Mouse (Mus musculus): Measurements from ENCODE around the gene Fibcd1.
A peak's percentile ranks its signal among the peaks of the same experiment; 100 is the strongest.

Fibcd1 gene

DNA sequence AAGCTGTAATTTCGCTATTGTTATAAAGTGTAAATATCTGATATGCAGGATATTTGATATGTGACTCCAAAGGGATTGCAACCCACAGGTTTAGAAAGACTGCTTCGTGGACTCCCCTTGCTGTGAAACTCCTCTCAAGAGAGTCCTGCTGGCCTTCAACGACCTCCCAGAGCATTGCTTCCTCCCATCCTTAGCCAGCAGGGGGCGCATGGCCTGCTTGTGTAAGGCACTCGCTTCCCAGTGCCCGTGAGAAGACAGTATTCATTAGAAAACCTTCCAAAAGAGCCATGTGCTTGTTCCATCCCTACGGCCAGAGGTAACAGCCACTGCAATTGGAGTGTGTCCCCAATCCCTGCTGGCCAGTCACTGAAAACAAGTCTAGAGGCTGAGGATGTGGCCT is 58.8 kb downstream of the Fibcd1 start:
- Histone ChIP-seq H3K36me3 (ENCODE audit: control insufficient read depth, insufficient read depth, low read length, poor library complexity, severe bottlenecking) (peaks cover 6% of the 10 kb centered on the region), H3K27me3 (ENCODE audit: control insufficient read depth, insufficient read depth, low read length, poor library complexity, severe bottlenecking) (no peaks in the 10 kb centered on the region)
- DNase-seq (ENCODE audit: low read depth, low spot score), result peak; percentile 83

DNA sequence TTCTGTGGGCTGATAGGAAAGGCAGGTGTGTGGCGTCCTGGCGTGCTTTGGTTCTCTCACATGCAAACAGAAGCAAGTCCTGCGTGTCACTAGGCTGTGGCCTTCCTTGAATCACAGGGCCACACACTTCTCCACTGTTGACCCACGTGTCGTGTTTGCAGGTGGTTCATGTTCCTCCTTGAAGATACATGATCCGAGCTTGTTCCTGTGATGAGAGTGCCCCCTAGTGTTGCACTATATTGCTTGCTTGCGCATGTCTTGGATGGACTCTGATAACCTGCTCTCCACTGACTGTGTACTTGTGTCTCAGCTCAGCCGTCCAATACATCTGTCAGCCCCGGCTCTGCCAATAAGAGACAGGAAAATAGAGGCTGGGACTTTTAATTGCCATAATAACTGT is 60.7 kb downstream of the Fibcd1 start:
- Histone ChIP-seq H3K36me3 (ENCODE audit: control insufficient read depth, insufficient read depth, low read length, poor library complexity, severe bottlenecking) (peaks cover 3% of the 10 kb centered on the region), H3K27me3 (ENCODE audit: control insufficient read depth, insufficient read depth, low read length, poor library complexity, severe bottlenecking) (no peaks in the 10 kb centered on the region)
- peak; percentile 93 for DNase-seq (ENCODE audit: low read depth, low spot score)

DNA sequence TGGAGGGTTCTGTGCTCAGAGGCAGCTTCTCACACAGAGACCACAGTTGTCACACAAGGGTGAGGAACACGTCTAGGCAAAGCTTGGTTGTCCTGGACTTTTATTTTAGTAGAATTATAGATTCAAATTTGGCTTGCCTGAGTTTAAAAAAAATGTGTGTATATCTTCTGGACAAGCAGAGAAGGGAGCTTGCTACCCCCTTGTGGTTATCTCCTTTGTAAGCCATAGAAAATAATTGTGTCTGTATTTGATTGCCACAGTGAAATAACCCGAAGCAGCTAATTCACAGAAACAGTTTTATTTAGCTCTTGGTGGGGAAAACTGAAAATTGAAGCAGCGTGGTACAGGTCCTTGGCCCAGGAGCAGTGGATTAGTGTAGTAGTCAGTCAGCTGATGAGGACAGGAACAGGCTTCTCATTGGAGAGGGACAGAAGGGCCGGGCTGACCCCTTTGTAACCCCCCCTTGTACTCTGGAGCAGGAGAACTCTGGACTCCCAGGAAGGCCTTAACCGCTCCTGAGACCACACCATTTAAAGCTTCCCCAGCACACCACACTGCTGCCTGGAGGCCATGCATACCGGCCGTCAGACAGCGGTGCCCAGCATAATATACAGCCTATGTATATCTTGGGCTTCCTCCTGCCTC is 62.7 kb downstream of the Fibcd1 start:
- no peak for DNase-seq (ENCODE audit: low read depth, low spot score)
- Histone ChIP-seq H3K36me3 (ENCODE audit: control insufficient read depth, insufficient read depth, low read length, poor library complexity, severe bottlenecking) (peaks cover 6% of the 10 kb centered on the region), H3K27me3 (ENCODE audit: control insufficient read depth, insufficient read depth, low read length, poor library complexity, severe bottlenecking) (no peaks in the 10 kb centered on the region)

DNA sequence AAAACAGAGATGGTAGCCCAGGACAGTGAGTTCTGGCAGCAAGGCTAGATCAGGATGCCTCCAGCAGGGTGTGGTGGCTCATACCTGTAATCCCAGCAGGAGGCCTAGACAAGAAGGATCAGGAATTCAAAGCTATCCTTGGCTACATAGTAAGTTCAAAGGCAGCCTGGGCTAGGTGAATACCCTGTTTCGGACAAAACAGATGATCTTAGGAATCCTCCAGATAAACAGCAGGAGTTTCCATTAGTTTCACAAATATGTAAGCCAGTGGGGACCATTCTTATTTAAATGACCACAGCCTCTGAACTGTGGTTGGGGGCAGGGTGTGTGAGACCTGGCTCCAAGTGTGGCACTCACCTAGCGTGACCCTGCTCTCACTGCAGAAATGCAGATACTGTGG is 66.5 kb downstream of the Fibcd1 start:
- no peaks in the 10 kb centered on the region for H3K27me3 ChIP-seq (ENCODE audit: control insufficient read depth, insufficient read depth, low read length, poor library complexity, severe bottlenecking)
- DNase-seq (ENCODE audit: low read depth, low spot score), result no peak
- peaks cover 6% of the 10 kb centered on the region for H3K36me3 ChIP-seq (ENCODE audit: control insufficient read depth, insufficient read depth, low read length, poor library complexity, severe bottlenecking)

DNA sequence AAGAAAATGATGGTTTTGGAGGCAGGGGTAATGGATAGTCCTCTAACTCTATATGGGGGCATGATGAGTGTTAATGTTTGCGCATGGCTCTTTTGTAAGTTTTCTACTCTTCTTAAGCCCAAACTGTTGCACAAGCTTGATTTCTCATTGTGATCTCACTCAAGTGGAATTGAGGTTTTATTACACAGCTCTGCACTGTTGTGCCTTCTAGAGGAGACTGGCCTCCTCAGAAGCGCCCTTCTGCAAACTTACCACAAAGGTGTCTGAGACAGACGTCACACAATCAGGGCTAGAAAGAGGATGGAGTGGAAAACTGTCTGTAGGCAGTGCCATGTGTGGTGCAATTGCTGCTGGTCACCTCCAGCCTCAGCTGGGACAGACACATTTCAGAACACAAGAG is 69.3 kb downstream of the Fibcd1 start:
- no peak for DNase-seq (ENCODE audit: low read depth, low spot score)
- peaks cover 6% of the 10 kb centered on the region for H3K36me3 ChIP-seq (ENCODE audit: control insufficient read depth, insufficient read depth, low read length, poor library complexity, severe bottlenecking)
- H3K27me3 ChIP-seq (ENCODE audit: control insufficient read depth, insufficient read depth, low read length, poor library complexity, severe bottlenecking), result no peaks in the 10 kb centered on the region

DNA sequence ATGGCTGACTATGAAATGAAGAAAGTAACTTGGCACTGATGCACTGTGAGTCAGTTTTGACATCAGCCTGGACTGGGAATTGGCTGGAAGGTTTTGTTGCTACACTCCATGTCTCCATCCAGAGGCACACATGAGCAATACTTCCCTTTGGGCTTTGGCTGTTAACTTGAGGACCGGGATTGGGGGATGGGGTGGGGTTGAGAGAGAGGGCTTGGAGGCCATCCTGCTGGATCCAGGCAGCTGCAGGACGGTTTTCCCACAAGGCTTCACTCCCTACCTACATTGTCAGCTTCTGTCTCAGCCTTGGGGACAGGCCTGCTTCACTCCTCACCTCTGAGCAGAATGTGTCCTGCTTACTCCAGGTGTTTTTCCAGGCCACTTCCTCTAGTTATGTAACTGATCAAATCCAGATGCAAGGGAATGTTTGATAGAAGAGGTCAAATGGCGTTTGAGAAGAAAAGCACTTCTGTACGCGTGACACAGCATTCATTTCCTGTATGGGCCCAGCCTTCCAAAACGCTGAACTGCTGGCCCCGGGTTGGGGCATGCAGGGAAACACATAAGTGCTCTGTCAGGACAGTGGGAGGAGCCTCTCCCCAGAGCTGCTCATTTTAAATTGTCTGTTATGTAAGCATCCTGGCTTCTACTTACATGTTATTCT is 74.9 kb downstream of the Fibcd1 start:
- no peaks in the 10 kb centered on the region; the same call in 1 of the 2 replicates for H3K27me3 ChIP-seq (ENCODE audit: control insufficient read depth, insufficient read depth, low read length, poor library complexity, severe bottlenecking)
- DNase-seq (ENCODE audit: low read depth, low spot score), result peak; percentile 59
- H3K36me3 ChIP-seq (ENCODE audit: control insufficient read depth, insufficient read depth, low read length, poor library complexity, severe bottlenecking), result no peaks in the 10 kb centered on the region

DNA sequence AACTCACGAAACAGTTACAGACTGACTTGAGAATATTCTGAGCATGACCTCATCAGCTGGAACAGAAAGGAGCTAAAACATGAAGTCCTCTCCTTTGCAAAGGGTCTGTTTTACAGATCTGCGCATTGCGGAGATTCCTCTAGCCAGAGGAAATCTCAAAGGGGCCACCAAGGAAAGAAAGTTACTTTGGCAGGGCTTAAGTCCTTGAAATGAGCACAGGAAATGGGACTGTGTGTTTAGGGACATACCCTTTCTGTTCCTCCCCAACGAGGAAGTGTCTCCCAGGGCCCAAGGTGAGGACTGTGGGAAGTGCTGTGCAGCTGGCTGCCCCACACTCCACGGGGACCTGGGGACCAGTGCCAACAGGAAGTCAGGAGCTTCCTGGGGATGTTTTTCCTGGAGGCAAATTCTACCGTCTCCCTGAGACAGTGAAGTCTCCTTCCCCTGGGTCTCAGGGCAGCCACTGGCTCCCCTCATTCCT is 76.1 kb downstream of the Fibcd1 start:
- H3K27me3 ChIP-seq (ENCODE audit: control insufficient read depth, insufficient read depth, low read length, poor library complexity, severe bottlenecking), result no peaks in the 10 kb centered on the region; the same call in 1 of the 2 replicates
- H3K36me3 ChIP-seq (ENCODE audit: control insufficient read depth, insufficient read depth, low read length, poor library complexity, severe bottlenecking), result no peaks in the 10 kb centered on the region
- no peak for DNase-seq (ENCODE audit: low read depth, low spot score)

DNA sequence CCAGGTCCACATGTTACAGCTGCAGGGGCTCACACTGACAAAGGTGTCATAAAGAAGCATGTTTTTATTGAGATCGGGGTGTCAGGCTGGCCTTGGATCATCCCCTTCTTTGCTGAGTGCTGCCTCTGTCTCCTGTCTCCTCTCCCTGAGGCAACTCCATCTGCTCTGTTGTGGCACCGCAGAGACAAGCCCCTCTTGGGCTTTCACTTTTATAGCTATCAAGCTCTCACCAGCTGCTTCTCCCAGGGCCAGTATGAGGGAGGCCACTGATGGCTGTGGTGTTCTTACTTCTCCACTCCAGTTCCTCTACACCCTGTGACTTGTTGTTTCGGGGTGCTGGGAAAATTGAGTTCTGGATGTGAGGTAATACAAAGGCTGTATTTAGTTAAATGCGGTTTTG is 76.7 kb downstream of the Fibcd1 start:
- no peaks in the 10 kb centered on the region; the same call in 1 of the 2 replicates for H3K27me3 ChIP-seq (ENCODE audit: control insufficient read depth, insufficient read depth, low read length, poor library complexity, severe bottlenecking)
- no peak for DNase-seq (ENCODE audit: low read depth, low spot score)
- no peaks in the 10 kb centered on the region for H3K36me3 ChIP-seq (ENCODE audit: control insufficient read depth, insufficient read depth, low read length, poor library complexity, severe bottlenecking)

DNA sequence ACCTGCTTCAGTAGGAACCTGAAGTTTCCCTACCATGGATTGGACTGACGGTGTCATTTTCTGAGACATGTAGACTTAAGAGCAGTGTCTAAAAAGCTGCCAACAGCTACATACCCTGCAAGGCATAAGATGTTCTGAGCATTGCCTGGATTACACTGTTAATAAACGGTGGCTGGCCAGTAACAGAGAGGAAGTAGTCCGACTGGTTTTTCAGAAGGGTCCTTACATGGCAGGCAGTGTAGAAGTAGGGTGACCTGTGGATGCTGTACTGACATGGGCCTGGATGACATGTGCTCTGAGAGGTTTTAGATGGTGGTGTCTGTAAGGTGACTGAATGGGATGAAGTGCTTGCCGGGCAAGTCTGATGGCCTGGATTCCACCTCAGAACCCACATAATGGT is 78.0 kb downstream of the Fibcd1 start:
- no peaks in the 10 kb centered on the region; the same call in 1 of the 2 replicates for H3K27me3 ChIP-seq (ENCODE audit: control insufficient read depth, insufficient read depth, low read length, poor library complexity, severe bottlenecking)
- DNase-seq (ENCODE audit: low read depth, low spot score), result no peak
- no peaks in the 10 kb centered on the region for H3K36me3 ChIP-seq (ENCODE audit: control insufficient read depth, insufficient read depth, low read length, poor library complexity, severe bottlenecking)

DNA sequence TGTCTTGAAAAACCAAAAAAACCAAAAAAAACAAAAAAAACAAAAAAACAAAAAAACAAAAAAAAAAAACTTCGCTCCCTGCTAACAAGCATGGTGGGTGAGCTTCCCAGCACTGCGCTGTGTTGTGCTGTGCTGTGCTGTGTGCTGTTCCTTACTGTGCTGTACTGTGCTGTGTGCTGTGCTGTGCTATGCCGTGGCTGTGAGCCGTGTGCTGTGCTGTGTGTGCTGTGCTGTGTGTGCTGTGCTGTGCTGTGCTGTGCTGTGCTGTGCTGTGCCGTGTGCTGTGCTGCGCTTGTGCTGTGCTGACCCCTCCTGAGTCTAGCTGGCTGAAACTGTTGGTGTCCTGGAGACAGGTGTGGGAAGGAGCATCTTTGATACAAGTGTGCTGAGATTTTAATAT is 78.7 kb downstream of the Fibcd1 start:
- no peak for DNase-seq (ENCODE audit: low read depth, low spot score)

More for the DNA sequence above, 78.7 kb downstream of the Fibcd1 start:
- Histone ChIP-seq H3K36me3 (ENCODE audit: control insufficient read depth, insufficient read depth, low read length, poor library complexity, severe bottlenecking) (no peaks in the 10 kb centered on the region), H3K27me3 (ENCODE audit: control insufficient read depth, insufficient read depth, low read length, poor library complexity, severe bottlenecking) (no peaks in the 10 kb centered on the region; the same call in 1 of the 2 replicates)

All from splenic B cell, adult 2 months (primary cell).